16 mouse cellular contexts compared by ENCODE assay signal in the genomic region with DNA sequence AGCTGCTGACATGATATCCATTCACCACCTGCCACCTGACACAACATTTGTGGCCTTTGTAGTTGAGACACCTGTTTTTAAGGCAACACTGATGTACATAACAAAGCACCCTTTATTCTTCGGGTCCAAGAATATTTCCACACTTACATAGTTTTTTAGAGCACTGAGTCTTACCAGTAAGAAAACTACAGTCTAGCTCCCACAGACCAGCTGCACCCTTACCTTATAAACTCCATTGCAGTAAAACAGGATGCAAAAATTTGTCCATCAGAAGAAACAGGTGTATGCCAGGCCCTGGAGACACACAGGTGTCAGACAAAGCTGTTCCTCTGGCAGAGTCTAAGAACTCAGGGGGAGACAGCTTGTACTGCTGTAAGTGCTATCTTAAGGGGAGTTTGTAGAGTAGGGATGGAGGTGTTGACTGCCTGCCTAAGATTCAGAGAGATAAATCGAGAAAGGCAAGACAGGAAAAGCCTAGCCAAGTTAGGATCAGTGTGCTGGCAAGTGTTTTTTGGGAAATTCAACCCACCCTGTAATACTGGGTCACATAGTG.
A peak's percentile ranks its signal among the peaks of the same experiment; 100 is the strongest.
DNase-seq lines count a peak whose midpoint lies in the region; ATAC-seq and TF ChIP-seq lines count a peak whose summit lies in the region.
"Had no signal": no experiment of that assay in that cellular context is flagged by ENCODE, and none has a peak within 500 bp of the region (broad histone marks: within the 10 kb centered on the region; RNA-seq: fewer than 3 reads in every experiment).

No protein-coding gene starts in this region.

- peak; percentile 63 for ATAC-seq in forebrain, postnatal 0 days
- ATAC-seq: forebrain, embryonic 14.5 days; intestine, embryonic 15.5 days had no signal

- no peaks in the 10 kb centered on the region for H3K36me3 ChIP-seq in forebrain, postnatal 0 days (ENCODE audit: insufficient read depth)
- no peaks in the 10 kb centered on the region for H3K36me3 ChIP-seq in forebrain, embryonic 10.5 days (replicated peaks)
- H3K36me3 ChIP-seq: embryonic facial prominence, embryonic 13.5 days; heart, embryonic 12.5 days; hindbrain, embryonic 10.5 days; intestine, embryonic 15.5 days had no signal

- 67% methylated on average over 2 of the region's 2 CpGs for WGBS in forebrain, postnatal 0 days
- WGBS in forebrain, embryonic 10.5 days, result 85% methylated on average over 2 of the region's 2 CpGs

- DNase-seq in cerebellum, adult 9-11 months, result peak; percentile 36
- DNase-seq in cerebellum, postnatal 4 days (ENCODE audit: low spot score in 2 of 2), result no peak
- no peak for DNase-seq in forebrain, postnatal 0 days
- no peak for DNase-seq in forebrain, embryonic 10.5 days (ENCODE audit: extremely low spot score, low spot score)
- DNase-seq in thymus, postnatal 25 days, result peak; percentile 20
- no peak for DNase-seq in thymus, postnatal 4 days
- DNase-seq in embryo, embryonic 10.5 days (ENCODE audit: low spot score), result no peak
- DNase-seq: adrenal gland, postnatal 10 days; gastrocnemius, adult 2 months; gastrocnemius, postnatal 25 days had no signal

- no peak overlapping the region for H3K4me2 ChIP-seq in forebrain, postnatal 0 days (ENCODE audit: low read depth)
- H3K4me2 ChIP-seq: embryonic facial prominence, embryonic 13.5 days; heart, embryonic 12.5 days; hindbrain, embryonic 14.5 days; intestine, embryonic 15.5 days had no signal

- no peaks in the 10 kb centered on the region for H3K4me1 ChIP-seq in forebrain, postnatal 0 days (ENCODE audit: insufficient read depth)
- no peaks in the 10 kb centered on the region for H3K4me1 ChIP-seq in forebrain, embryonic 10.5 days
- H3K4me1 ChIP-seq: embryonic facial prominence, embryonic 13.5 days; heart, embryonic 12.5 days; hindbrain, embryonic 10.5 days; intestine, embryonic 15.5 days had no signal

- no peaks in the 10 kb centered on the region for H3K9me3 ChIP-seq in forebrain, postnatal 0 days (ENCODE audit: low read length)
- no peaks in the 10 kb centered on the region; the same call in 1 of the 2 replicates for H3K9me3 ChIP-seq in forebrain, embryonic 10.5 days
- H3K9me3 ChIP-seq: embryonic facial prominence, embryonic 13.5 days; heart, embryonic 12.5 days; hindbrain, embryonic 10.5 days; intestine, embryonic 15.5 days had no signal

- no peaks in the 10 kb centered on the region for H3K27me3 ChIP-seq in forebrain, postnatal 0 days (ENCODE audit: insufficient read depth, low read length)
- H3K27me3 ChIP-seq in forebrain, embryonic 10.5 days (ENCODE audit: poor library complexity, severe bottlenecking), result no peaks in the 10 kb centered on the region
- H3K27me3 ChIP-seq: embryonic facial prominence, embryonic 13.5 days; heart, embryonic 12.5 days; intestine, embryonic 15.5 days had no signal

- no peak overlapping the region for H3K9ac ChIP-seq in forebrain, postnatal 0 days
- H3K9ac ChIP-seq: embryonic facial prominence, embryonic 13.5 days; heart, embryonic 12.5 days; hindbrain, embryonic 14.5 days; intestine, embryonic 15.5 days had no signal

- no peak for TF ChIP-seq CTCF in forebrain, postnatal 0 days (IDR thresholded peaks at IDR 0.05; ENCODE audit: low read depth)

- H3K4me3 ChIP-seq in forebrain, postnatal 0 days (ENCODE audit: low read depth, low read length), result no peak overlapping the region
- no peak overlapping the region for H3K4me3 ChIP-seq in forebrain, embryonic 10.5 days
- H3K4me3 ChIP-seq: embryonic facial prominence, embryonic 13.5 days; gastrocnemius, adult 2 months; heart, embryonic 12.5 days; hindbrain, embryonic 10.5 days; intestine, embryonic 15.5 days had no signal

- no peak overlapping the region for H3K27ac ChIP-seq in forebrain, postnatal 0 days (ENCODE audit: low read depth, low read length)
- no peak overlapping the region for H3K27ac ChIP-seq in forebrain, embryonic 10.5 days
- H3K27ac ChIP-seq: embryonic facial prominence, embryonic 13.5 days; gastrocnemius, adult 2 months; hindbrain, embryonic 10.5 days; hindbrain, embryonic 14.5 days; intestine, embryonic 15.5 days had no signal

Comparison
In these comparisons a context has a peak if more than half of its experiments do, and no peak if none do; other contexts are left out.
1. DNase-seq: peak in cerebellum, adult 9-11 months (single experiment) and thymus, postnatal 25 days (single experiment); none in cerebellum, postnatal 4 days (0 of 2), forebrain, postnatal 0 days (single experiment), forebrain, embryonic 10.5 days (single experiment), thymus, postnatal 4 days (single experiment) and embryo, embryonic 10.5 days (single experiment).